Mouse (Mus musculus): ENCODE measurements at regions not wholly inside any gene's neighbourhood (a gene's known extent, or its start where the extent isn't known, plus 50 kb on each side); places are given as distances from the start of the nearest gene placed in this dataset.

GRCm38 (mm10) chr1:155502867-155503266 is 55.1 kb upstream of the Acbd6 start:
- Histone ChIP-seq H3K4me2 (ENCODE audit: insufficient read depth, low read depth, poor library complexity, severe bottlenecking) (no peak overlapping the region), H3K79me2 (replicated peaks; ENCODE audit: control insufficient read depth, extremely low read depth, insufficient read depth, poor library complexity, severe bottlenecking) (no peaks in the 10 kb centered on the region), H3K27me3 (replicated peaks) (no peaks in the 10 kb centered on the region), H3K36me3 (replicated peaks in 1 of 2; ENCODE audit: control insufficient read depth in 1 of 2, insufficient read depth in 1 of 2, low read length in 1 of 2) (no peaks in the 10 kb centered on the region), H3K9ac (ENCODE audit: insufficient read depth, low read depth) (no peak overlapping the region), H3K4me3 (replicated peaks in 1 of 3; ENCODE audit: low read depth in 2 of 3, low read length in 2 of 3, poor library complexity in 1 of 3) (no peak overlapping the region), H3K9me3 (replicated peaks; ENCODE audit: low read length) (no peaks in the 10 kb centered on the region), H3K27ac (ENCODE audit: insufficient read depth, low read depth) (no peak overlapping the region), H3K4me1 (ENCODE audit: control insufficient read depth in 1 of 2, insufficient read depth in 2 of 2) (0 out of 4 replicates have a peak, but pooled peaks cover 0 to 2% of the 10 kb centered on the region in 2 experiments)
- in situ Hi-C loops (cut with MboI; ENCODE audit: low pct_ligation_motif_present, low pct_unique_long_range_greater_than_20kb, low sequenced_read_pairs), result no loop called here
- no peak for TF ChIP-seq CHD1 (IDR thresholded peaks at IDR 0.05; ENCODE audit: low read depth, low read length)
- TF ChIP-seq TCF12 (IDR thresholded peaks at IDR 0.05; ENCODE audit: low read depth, low read length), result no peak
- no peak for TF ChIP-seq CHD2 (IDR thresholded peaks at IDR 0.05; ENCODE audit: low read length)
- TF ChIP-seq ZKSCAN1 (IDR thresholded peaks at IDR 0.05; ENCODE audit: borderline replicate concordance, low read depth, low read length), result no peak
- no peak for TF ChIP-seq UBTF (IDR thresholded peaks at IDR 0.05; ENCODE audit: low read depth, low read length)
- TF ChIP-seq ZC3H11A (IDR thresholded peaks at IDR 0.05; ENCODE audit: low read depth, low read length), result no peak
- no peak for TF ChIP-seq NRF1 (IDR thresholded peaks at IDR 0.05; ENCODE audit: low read depth, low read length)
- TF ChIP-seq KAT2A (IDR thresholded peaks at IDR 0.05; ENCODE audit: insufficient replicate concordance, low read length), result no peak
- TF ChIP-seq BHLHE40 (IDR thresholded peaks at IDR 0.05; ENCODE audit: low read depth, low read length), result no peak
- TF ChIP-seq USF2 (conservative IDR thresholded peaks at IDR 0.05; ENCODE audit: low read depth, low read length), result no peak
- TF ChIP-seq MAFK (IDR thresholded peaks at IDR 0.05; ENCODE audit: insufficient replicate concordance, low read length), result no peak
- TF ChIP-seq MAX (IDR thresholded peaks at IDR 0.05; ENCODE audit: low read length), result no peak
- TF ChIP-seq RCOR1 (conservative IDR thresholded peaks at IDR 0.05; ENCODE audit: low read depth, low read length), result no peak
- TF ChIP-seq CTCF (conservative IDR thresholded peaks at IDR 0.05 in 1 of 2, IDR thresholded peaks at IDR 0.05 in 1 of 2; ENCODE audit: low read depth in 2 of 2, low read length in 2 of 2), result no peak
- no peak for TF ChIP-seq EP300 (IDR thresholded peaks at IDR 0.05; ENCODE audit: low read length)
- no peak for TF ChIP-seq USF1 (IDR thresholded peaks at IDR 0.05; ENCODE audit: low read depth, low read length)
- TF ChIP-seq POLR2AphosphoS2 (IDR thresholded peaks at IDR 0.05; ENCODE audit: low read depth, low read length), result no peak
- dilution Hi-C loops (cut with MboI; ENCODE audit: extremely low pct_ligation_motif_present, extremely low pct_unique_long_range_greater_than_20kb, low sequenced_read_pairs), result no loop called here
- DNase-seq (ENCODE audit: extremely low read depth), result no peak

GRCm38 (mm10) chr1:155504581-155505328 is 53.2 kb upstream of the Acbd6 start:
- TF ChIP-seq EP300 (IDR thresholded peaks at IDR 0.05; ENCODE audit: low read length) (no peak), JUND (conservative IDR thresholded peaks at IDR 0.05; ENCODE audit: low read depth, low read length) (no peak), ZC3H11A (IDR thresholded peaks at IDR 0.05; ENCODE audit: low read depth, low read length) (no peak), CHD2 (IDR thresholded peaks at IDR 0.05; ENCODE audit: low read length) (no peak), MAX (IDR thresholded peaks at IDR 0.05; ENCODE audit: low read length) (no peak), BHLHE40 (IDR thresholded peaks at IDR 0.05; ENCODE audit: low read depth, low read length) (no peak), PAX5 (IDR thresholded peaks at IDR 0.05; ENCODE audit: low read length) (no peak), POLR2A (IDR thresholded peaks at IDR 0.05; ENCODE audit: low read depth, low read length) (no peak), ZNF384 (IDR thresholded peaks at IDR 0.05; ENCODE audit: low read depth, low read length) (no peak)
- Histone ChIP-seq H3K9ac (ENCODE audit: insufficient read depth, low read depth) (no peak overlapping the region), H3K9me3 (replicated peaks; ENCODE audit: low read length) (peaks cover 6% of the 10 kb centered on the region), H3K27ac (ENCODE audit: insufficient read depth, low read depth) (no peak overlapping the region), H3K79me2 (replicated peaks; ENCODE audit: control insufficient read depth, extremely low read depth, insufficient read depth, poor library complexity, severe bottlenecking) (no peaks in the 10 kb centered on the region), H3K4me1 (ENCODE audit: control insufficient read depth in 1 of 2, insufficient read depth in 2 of 2) (0 out of 4 replicates have a peak, but pooled peaks cover 0 to 2% of the 10 kb centered on the region in 2 experiments), H3K4me2 (ENCODE audit: insufficient read depth, low read depth, poor library complexity, severe bottlenecking) (no peak overlapping the region), H3K36me3 (replicated peaks in 1 of 2; ENCODE audit: control insufficient read depth in 1 of 2, insufficient read depth in 1 of 2, low read length in 1 of 2) (no peaks in the 10 kb centered on the region), H3K4me3 (replicated peaks in 1 of 3; ENCODE audit: low read depth in 2 of 3, low read length in 2 of 3, poor library complexity in 1 of 3) (no peak overlapping the region), H3K27me3 (replicated peaks) (no peaks in the 10 kb centered on the region)
- DNase-seq (ENCODE audit: extremely low read depth), result no peak
- in situ Hi-C loops (cut with MboI; ENCODE audit: low pct_ligation_motif_present, low pct_unique_long_range_greater_than_20kb, low sequenced_read_pairs), result no loop called here
- dilution Hi-C loops (cut with MboI; ENCODE audit: extremely low pct_ligation_motif_present, extremely low pct_unique_long_range_greater_than_20kb, low sequenced_read_pairs), result no loop called here
